Mouse (Mus musculus): ENCODE measurements around the gene Fancl. TPM values are rescaled to one million over a fixed set of nuclear protein-coding genes. Genes with fewer than 3 reads are reported as not detected.

Gene Fancl
- total RNA-seq, 1 experiment from 2014 or later, result 19.3 TPM

- no peak for ATAC-seq (replicated peaks; ENCODE audit: insufficient number of reproducible peaks, low FRiP score, low TSS enrichment, poor library complexity, severe bottlenecking)
These were observed 91.3 kb downstream of the Fancl start for GRCm38 (mm10) chr11:26477037-26477739.

DNA sequence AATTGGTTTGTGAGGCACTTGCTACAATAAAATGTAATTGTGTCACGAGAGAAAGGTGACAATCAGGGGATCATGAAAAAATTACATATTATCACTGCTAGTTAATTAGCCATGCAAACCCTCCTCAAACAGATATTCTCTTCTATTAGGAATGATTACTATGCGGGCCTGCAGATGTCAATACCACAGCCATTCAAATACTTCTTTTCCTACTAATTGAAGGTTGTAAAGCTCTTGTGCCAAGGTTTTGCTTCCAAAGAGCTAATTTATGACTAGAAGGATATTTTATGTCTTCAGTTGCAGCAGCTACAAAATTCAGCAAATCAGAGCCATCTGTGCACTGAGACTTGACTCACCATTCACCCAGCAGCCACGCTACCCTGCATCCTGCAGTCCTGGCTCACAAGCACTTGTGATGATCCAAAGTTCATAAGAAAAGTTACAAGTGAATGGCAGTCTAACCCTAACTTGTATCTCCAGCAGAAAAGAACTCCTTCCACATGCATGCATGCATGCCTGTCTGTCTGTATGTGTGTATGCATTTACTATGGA is 95.8 kb downstream of the Fancl start:
- ATAC-seq (replicated peaks; ENCODE audit: insufficient number of reproducible peaks, low FRiP score, low TSS enrichment, poor library complexity, severe bottlenecking), result no peak

DNA sequence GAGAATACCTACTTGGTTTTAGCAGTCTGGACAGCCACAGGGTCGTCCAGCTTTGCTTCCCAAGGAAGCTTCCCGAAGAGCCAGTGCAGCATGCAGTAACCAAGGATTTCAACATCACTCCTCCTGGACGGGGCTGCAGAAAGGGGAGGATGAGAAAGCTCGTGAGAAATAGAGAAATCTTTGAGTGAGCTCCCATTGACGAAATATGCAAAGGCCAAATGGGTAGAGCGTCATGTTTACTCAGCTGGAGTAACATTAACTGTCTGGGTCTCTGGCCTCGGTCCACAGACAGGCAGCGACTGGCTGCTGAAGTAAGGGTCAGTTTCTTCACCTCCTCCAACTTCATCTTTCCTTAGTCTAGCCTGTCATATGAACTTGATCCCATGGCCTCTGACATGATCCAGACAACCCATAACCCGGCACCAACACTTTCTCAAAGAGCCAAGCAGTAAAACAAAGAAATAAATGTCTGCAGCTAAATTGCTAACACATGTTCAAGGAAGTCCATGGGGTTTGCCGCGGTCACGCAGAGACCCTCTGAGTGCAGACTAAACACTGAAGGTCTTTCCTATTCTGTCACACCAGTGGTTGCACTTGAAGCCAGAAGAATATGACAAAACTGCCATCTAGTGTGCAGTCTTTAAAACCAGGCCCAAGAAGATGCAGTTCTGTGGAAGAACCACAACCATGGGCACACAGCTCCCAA is 104.0 kb downstream of the Fancl start:
- no peak for ATAC-seq (replicated peaks; ENCODE audit: insufficient number of reproducible peaks, low FRiP score, low TSS enrichment, poor library complexity, severe bottlenecking)

GRCm38 (mm10) chr11:26495951-26496350 is 110.0 kb downstream of the Fancl start:
- ATAC-seq (replicated peaks; ENCODE audit: insufficient number of reproducible peaks, low FRiP score, low TSS enrichment, poor library complexity, severe bottlenecking), result no peak

DNA sequence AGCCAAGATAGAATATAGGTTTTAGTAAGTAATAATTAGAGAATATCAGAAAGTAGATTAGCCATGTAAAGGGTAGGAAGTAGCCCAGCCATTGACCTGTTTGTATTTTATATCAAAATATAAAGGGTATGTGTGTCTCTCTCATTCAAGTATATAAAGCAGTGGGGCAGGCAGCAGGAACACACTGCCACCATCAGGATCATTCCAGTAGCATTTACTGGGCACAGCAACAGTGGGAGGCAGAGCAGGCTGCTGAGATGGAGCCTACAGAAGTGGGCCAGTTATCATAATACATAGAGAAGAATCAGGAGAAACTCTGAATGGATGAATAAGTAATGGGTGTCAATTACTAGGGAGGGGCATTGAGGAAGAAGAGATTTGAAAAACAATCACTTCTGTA is 127.7 kb downstream of the Fancl start:
- ATAC-seq (replicated peaks; ENCODE audit: insufficient number of reproducible peaks, low FRiP score, low TSS enrichment, poor library complexity, severe bottlenecking), result no peak

DNA sequence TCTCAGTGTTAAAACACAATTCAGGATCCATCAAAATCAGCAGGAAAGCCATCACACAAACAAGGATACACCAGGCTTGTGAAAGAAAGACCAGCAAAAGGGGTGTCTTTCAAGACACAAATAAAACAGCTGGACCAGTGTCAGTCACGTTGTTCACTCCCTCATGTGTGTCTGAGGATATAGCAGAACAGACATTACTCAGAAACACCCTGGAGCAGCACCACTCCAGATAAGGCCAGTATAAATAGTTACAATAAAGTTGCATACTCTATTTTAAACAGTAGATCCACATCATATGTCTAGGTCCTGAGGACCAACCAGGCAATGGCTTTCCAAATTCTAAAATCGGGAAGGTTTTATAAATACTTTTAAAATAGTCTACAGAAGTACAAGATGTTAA is 130.2 kb downstream of the Fancl start:
- ATAC-seq (replicated peaks; ENCODE audit: insufficient number of reproducible peaks, low FRiP score, low TSS enrichment, poor library complexity, severe bottlenecking), result no peak

GRCm38 (mm10) chr11:26518991-26519390 is 133.1 kb downstream of the Fancl start:
- ATAC-seq (replicated peaks; ENCODE audit: insufficient number of reproducible peaks, low FRiP score, low TSS enrichment, poor library complexity, severe bottlenecking), result no peak

Other genes starting within 250 kb of the Fancl start
- gene 5730522E02Rik, start 175.4 kb upstream of the Fancl start, total RNA-seq (2017), result not detected in 3 replicates
- not detected in 3 replicates for gene Gm6899, start 207.1 kb downstream of the Fancl start, total RNA-seq (2017)
- 47.2 to 74.0 TPM (median 63.8 TPM) in 3 replicates for gene Vrk2, start 207.9 kb downstream of the Fancl start, total RNA-seq (2017)

All from monocyte, adult 5-6 weeks (primary cell).